Mouse (Mus musculus) mouse embryonic stem cell (cell line): Measurements from ENCODE around the gene Arhgef25.
"Not testable (repeated sequence)": the region's sequence is repeated elsewhere in the genome, so short reads cannot be mapped to it uniquely, and the experiment has no call there.

ENCODE experiments used
- in situ Hi-C, 2 experiments: fragments of 300-500 bp; cut with MboI; formaldehyde crosslinking; loops; 1 replicate in 1 of 2; 3 replicates in 1 of 2; pipeline ENCODE4 v1.14.3; 2019 to 2020; ENCODE audit warnings: low sequenced_read_pairs in 2 of 2, low pct_unique_long_range_greater_than_20kb in 1 of 2, mixed read lengths in 1 of 2; ENCODE audit not compliant: unreplicated experiment in 1 of 2

The Arhgef25 gene

DNA sequence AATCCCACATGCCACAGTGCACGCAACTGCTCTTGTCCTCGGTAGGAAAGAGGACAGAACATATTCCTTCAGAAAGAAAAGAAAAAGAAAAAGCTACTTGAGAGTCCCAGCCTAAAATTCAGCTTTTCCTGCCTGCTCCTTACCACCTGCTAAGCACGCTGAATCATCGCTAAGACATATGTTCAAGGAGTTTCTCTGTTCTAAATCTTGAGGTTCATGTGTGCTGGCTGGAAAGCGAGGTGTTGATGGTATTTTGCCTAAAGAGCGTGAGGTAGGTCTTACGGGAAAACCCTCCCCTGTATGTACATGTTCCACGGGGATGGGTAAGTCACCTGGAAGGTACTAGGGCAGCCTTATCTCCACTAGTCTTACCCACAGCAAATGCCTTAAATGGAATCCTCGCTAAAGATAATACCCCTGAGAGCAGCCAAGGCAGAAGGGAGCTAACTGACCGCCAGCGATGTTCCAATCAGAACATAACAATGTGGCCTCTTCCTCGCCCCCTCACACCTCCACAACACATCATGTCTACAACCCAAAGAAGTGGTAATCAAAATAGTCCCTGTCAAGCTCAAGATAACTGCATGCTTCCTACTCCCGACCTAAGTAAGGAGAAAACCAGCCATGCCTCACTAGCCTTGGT, 20.2 kb upstream of the Arhgef25 start:
- in situ Hi-C loops = no loop called here

DNA sequence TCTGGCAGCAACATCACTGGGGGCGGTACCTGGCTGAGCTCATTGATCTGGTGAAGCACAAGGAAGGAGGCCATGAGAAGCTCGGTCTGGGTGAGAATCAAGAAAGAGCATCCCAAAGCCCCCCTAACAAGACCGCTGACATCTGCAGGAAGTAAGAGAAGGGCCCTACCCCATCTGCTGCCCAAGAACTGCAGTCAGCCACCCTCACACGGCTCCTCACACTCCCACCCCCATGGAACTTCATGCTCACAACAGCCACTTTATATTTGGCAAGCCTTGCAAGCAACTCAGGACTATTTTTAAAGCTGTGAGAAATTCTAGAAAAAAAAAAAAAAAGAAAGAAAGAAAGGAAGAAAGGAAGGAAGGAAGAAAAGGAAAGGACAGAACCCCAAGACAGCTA, 19.0 kb upstream of the Arhgef25 start:
- in situ Hi-C loops = no loop called here

DNA sequence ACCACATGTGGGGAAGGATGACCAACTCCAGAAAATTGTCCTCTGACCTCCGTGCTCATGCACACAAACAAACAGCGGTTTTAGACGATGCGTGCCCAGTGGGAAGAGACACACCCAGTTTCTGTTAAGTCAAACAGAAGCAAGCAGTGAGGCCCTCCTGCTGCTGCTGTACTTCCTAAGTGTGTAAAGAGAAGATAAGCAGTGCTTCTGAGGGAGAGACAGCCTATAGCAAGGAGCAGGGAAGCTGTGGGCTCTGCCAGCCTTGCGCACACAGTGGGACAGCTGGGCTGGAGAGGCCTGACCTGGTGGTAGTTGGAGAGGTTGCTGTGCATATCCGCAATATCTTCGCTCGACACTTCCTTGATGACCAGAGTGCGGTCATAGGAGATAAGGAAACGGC, 15.5 kb upstream of the Arhgef25 start:
- in situ Hi-C loops = no loop called here

DNA sequence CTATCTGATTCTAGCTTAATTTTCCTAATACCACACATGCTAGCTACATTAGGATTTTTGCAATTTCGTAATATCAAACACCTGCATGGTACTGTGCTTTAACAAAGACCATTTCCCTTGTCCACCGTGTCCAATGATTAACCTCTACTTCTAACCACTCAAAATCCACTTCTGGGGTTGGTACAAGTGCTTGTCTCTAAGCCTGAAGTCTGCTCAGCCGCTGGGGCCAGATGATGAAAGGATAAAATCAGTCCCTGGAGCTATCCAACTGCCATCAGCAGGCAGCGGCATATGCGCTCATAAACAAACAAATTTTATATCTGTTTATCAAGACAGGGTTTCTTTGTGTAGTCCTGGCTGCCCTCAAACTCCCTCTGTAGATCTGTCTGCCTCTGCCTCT, 14.7 kb upstream of the Arhgef25 start:
- in situ Hi-C loops = no loop called here

- in situ Hi-C loops = no loop called here
Observed at GRCm38 (mm10) chr10:127203106-127203505, 13.2 kb upstream of the Arhgef25 start.

GRCm38 (mm10) chr10:127200279-127200678, 10.4 kb upstream of the Arhgef25 start:
- in situ Hi-C loops = no loop called here

DNA sequence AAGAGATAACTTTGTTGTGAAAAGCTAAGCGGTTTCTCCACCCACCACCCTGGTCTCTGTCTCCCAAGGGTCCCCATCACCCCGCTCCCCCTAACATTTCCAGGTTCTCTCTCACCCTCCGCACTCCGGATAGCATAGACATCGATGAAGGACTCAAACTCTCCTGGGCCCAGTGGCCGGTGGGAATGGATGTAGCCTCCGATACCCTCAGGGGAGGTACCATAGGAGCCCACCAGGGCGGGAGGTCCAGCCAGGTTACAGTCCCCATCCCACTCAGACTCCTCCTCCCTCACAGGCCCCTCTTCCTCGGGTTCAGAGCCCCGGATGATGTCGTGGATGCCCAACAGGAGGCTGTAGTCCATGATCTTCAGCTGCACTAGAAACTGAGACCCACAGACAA, 9.6 kb upstream of the Arhgef25 start:
- in situ Hi-C loops = no loop called here

DNA sequence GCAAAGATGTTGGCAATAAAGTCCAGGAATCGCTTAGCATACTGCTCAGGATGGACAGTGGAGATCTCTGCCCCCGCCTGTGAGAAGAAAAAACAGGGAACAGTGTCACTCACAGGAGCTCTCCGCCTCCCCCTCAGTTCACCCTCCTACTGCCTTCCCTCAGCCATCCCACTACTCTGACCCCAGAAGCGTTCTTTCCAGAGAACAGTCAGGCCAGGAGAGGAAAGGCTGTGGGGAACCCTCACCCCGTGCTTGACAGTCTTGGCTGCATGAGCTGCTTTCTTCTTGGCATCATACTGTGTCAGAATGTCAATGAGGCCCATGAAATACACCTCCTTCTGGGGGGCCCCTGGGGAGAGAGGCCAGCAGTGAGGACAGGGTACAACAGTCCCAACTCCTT, 9.2 kb upstream of the Arhgef25 start:
- in situ Hi-C loops = no loop called here

DNA sequence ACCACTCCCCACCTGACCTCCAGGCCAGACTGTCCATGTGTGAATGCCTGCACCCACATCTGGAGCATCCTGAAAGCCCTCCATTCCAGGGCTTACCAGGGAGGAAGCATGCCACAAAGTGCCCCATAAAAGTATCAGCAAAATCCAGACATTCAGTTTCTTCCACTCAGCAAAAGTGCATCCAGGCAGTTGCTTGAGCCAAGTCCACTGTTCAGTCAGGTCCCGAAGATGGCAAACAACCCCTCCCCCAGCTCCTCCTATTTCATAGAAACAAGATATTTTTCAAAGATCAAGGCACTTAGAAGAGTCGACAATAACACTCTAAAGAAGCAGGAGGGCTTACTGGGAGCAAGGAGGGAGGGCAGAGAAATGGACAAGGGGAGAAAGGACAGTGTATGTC, 8.6 kb upstream of the Arhgef25 start:
- in situ Hi-C loops = no loop called here

- in situ Hi-C loops = no loop called here
Observed at GRCm38 (mm10) chr10:127197505-127198110, 7.7 kb upstream of the Arhgef25 start.

DNA sequence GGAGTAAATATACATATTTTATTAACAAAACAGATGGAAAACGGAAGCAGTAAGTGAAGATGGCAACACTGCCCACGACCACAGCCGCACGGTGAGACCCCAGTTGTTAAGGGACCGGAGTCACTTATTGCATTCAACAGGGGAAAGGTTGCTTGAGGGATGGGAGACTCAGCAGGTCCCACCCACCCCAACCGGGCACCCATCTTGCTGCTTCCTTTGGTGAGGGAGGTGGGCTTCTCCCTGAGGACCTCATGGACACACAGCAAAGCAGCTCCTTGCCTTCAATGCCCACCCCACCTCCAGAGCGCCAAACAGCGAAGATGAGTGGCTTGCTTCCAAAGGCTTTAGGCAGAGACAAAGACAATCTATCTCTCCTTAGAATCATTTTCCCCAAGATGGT, 7.2 kb upstream of the Arhgef25 start:
- in situ Hi-C loops = no loop called here

DNA sequence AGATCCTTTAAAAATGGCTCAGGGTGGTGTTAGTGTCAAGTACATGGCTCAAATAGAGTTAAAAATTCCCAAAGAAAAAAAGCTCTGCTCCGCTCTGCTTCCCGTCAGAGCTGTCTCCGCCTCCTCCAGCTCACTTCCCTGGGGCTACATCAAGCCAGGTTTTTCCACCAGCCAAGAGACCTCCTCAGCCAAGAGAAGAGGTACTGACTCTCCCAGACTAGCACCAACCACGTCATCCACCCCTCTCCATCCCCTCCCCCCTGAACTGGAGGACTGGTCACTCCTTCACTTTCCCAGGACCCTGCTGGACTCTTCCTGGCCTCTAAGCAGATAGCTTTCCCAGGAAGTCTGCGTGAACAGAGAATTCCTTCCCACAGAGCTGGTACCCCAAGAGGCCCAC, 6.5 kb upstream of the Arhgef25 start:
- in situ Hi-C loops = no loop called here

DNA sequence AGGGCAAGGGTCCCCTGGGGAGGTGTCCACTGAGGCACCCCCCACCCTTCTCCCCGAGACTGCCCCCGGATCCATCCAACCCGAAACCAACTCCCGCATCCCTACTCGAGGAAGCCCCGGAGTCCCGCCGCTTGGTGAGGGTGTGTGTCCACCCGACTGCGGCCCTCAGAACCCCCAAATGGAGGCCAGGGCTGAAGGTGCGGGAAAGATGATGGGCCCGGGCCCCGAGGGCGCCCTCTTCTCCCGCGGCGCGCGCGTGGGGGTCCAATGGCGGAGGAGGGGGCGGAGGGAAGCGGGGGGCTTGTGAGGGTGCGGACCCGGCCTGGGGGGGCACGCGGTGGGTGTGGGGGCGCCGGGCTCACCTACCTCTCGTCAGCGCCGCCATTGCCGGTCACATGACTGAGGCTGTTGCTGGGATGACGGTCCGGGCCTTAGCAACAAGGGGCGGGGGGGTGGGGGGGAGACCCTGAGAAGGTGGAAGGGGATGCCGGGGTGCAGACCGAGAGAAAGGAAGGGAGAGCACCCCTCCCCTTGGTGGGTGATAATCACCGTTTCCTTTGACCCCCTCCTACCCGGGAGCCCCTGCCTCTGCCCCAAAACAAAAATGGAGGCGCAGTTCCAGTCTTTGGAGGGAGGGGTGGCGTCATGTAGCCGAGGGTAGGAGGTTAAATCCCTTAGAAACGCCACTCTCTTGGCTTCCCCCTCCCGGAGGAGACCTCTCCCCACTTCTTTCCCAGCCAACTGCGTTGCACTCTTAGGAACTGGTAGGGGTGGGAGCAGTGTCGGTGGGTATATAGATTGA, 5.6 kb upstream of the Arhgef25 start, which contains the start of gene Dtx3:
Gene Dtx3, minus strand, starts transcription at position 401 of the 802 bp plus-strand sequence.
- in situ Hi-C loops = no loop called here

GRCm38 (mm10) chr10:127194428-127195327, 4.8 kb upstream of the Arhgef25 start:
- in situ Hi-C loops = no loop called here

DNA sequence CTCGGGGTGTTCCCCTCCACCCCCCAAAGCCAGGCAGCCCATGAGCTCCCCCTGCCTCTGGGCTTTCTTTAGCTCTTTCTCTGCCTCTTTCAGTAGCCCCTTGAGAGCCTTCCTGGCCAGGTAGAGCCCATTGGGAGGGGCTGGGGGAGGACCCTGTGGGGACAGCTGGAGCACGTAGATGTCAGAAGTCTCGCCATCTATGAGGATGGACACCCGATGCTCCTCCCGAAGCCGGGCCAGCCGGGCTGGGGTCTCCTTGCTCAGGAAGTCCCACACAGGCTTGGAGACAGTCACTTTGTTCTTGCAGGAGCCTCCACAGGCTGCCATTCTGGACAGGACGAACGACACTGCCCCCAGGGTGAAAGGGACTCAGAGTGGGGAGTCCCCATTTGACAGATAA, 3.1 kb upstream of the Arhgef25 start:
- in situ Hi-C loops = no loop called here

DNA sequence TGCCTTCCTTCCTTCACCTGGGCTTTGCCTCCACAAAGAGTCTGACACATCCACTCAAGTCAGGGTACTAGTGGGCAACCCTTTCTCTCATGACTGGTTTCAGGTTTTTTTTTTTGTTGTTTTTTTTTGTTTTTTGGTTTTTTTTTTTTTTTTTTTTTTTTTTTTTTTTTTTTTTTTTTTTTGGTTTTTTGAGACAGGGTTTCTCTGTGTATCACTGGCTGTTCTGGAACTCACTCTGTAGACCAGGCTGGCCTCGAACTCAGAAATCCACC, 2.1 kb upstream of the Arhgef25 start:
- in situ Hi-C loops = not testable (repeated sequence)

DNA sequence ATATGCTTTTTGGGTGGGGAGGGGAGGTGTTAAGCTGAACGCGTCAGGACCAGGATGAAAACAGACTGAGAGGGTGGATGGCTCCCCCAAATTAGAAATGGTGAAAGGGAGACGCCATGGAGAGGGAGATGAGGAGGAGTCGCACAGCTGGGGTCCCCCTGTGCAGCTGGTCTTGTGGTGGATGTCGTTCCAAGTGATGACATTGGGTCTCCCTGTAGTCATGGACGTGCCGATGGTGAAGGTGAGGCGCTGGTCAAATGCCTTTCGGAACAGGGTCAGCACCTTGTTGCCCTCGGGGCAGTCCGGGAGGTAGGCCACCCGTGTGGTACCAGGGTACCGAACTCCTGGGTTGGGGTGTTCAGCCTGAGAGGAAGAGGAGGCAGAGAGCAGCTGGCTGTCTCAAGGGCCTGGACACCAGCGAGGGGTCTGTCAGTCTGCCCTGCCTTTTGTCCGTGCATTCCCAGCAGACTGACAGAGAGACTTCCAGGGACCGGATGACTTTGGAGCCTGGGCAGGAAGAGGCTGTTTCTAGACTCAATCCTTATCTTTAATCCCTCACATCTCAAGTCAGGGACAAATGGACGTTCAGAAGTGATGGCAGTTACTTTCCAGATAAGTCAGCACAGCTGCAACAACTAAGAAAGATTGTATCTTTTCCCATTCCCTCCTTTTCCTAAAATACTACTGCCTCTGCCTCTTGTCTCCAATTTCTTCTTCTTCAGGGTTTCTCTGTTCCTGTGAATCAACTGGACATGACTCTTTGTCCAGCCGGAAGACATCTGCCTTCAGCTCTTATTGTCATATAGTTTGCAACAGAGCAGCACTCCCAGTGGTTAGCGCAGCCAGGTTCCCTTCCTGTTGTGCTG, 1.5 kb upstream of the Arhgef25 start:
- in situ Hi-C loops = no loop called here
